Mouse (Mus musculus): ENCODE results near the gene Slc25a51. TPM values are rescaled to one million over a fixed set of nuclear protein-coding genes. Genes with fewer than 3 reads are reported as not detected.

Gene Slc25a51
- polyA plus RNA-seq, 1 experiment from 2014 or later: 87.3 TPM

DNA sequence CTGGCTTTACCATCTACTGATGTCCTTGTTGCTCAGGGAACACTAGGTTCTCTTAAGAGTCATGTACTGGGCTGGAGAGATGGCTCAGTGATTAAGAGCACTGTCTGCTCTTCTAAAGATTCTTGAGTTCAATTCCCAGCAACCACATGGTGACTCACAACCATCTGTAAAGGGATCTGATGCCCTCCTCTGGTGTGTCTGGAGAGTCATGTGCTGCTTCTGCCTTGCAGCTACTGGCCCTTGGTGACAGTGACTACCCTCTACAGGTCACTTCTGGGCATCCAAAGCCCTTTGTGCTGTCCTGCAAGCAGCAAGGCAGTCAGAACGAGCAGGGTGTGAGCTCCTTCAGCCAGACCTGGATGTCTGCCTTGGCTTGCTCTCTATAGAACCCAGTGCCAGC, 33.2 kb upstream of the Slc25a51 start:
- Histone ChIP-seq H3K4me1 (peaks cover 51% of the 10 kb centered on the region), H3K4me2 (replicated peaks) (no peak overlapping the region), H3K27ac (no peak overlapping the region), H3K9me3 (no peaks in the 10 kb centered on the region), H3K9ac (no peak overlapping the region), H3K36me3 (peaks cover 8% of the 10 kb centered on the region; the same call in 1 of the 2 replicates), H3K4me3 (no peak overlapping the region), H3K27me3 (replicated peaks) (no peaks in the 10 kb centered on the region)
- 75% methylated on average over 1 of the region's 1 CpGs for WGBS
- ATAC-seq (ENCODE audit: low FRiP score, low read depth): no peak

DNA sequence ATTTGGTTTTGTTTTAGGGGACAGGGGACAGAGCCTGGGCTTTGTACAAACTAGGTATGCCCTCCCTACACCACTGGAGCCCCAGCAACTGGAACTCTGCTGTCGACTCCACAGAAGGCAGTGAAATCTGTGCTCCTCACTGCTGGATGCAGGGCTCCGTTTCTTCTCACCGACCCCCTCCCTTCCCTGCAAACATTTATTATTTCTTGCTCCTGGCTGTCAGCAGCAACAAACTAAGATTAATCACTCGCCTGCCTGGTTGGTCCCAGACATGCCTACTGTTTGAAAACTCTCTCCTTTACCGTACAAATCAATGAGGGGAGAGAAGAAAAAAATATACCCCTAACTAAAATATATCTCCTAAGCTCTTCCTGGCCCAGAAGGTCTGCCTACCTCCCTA, 30.7 kb upstream of the Slc25a51 start:
- 40% methylated on average over 5 of the region's 5 CpGs for WGBS
- H3K4me1 ChIP-seq: peaks cover 58% of the 10 kb centered on the region
- peaks cover 3% of the 10 kb centered on the region; the same call in 1 of the 2 replicates for H3K36me3 ChIP-seq
- H3K27ac ChIP-seq: no peak overlapping the region
- ATAC-seq (ENCODE audit: low FRiP score, low read depth): no peak
- H3K9me3 ChIP-seq: no peaks in the 10 kb centered on the region
- no peak overlapping the region for H3K4me3 ChIP-seq
- H3K4me2 ChIP-seq (replicated peaks): no peak overlapping the region
- H3K9ac ChIP-seq: no peak overlapping the region
- H3K27me3 ChIP-seq (replicated peaks): no peaks in the 10 kb centered on the region

DNA sequence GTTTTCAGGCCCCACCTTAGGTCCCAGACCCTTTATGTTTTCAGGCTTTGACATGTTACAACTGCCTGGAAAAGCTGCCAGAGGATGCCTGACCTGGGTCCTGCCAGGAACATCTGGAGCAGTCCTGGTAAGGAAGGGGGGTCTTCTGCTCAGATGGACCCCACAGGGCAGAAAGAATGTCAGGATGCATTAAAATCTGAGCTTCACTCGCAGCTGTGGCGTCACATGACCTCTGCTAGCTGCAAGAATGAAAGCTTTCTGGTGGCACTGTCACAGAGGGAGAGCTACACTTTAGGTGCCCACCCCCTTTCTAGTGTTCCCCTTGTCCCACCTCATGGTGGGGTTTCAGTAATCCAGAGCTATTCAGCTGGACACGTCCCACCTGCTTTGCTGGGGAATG, 28.4 kb upstream of the Slc25a51 start:
- H3K36me3 ChIP-seq: no peaks in the 10 kb centered on the region
- 44% methylated on average over 3 of the region's 3 CpGs for WGBS
- no peaks in the 10 kb centered on the region; the same call in 1 of the 2 replicates for H3K27me3 ChIP-seq (replicated peaks)
- H3K9me3 ChIP-seq: no peaks in the 10 kb centered on the region
- H3K4me3 ChIP-seq: no peak overlapping the region
- H3K27ac ChIP-seq: no peak overlapping the region; the same call in 1 of the 2 replicates
- no peak overlapping the region for H3K4me2 ChIP-seq (replicated peaks)
- no peak for ATAC-seq (ENCODE audit: low FRiP score, low read depth)
- no peak overlapping the region for H3K9ac ChIP-seq
- H3K4me1 ChIP-seq: peaks cover 52% of the 10 kb centered on the region

- no peak overlapping the region for H3K9ac ChIP-seq
- no peak overlapping the region for H3K4me3 ChIP-seq
- H3K4me1 ChIP-seq: peaks cover 52% of the 10 kb centered on the region
- no peaks in the 10 kb centered on the region for H3K9me3 ChIP-seq
- no peak overlapping the region for H3K27ac ChIP-seq
- H3K27me3 ChIP-seq (replicated peaks): no peaks in the 10 kb centered on the region; the same call in 1 of the 2 replicates
- no peaks in the 10 kb centered on the region for H3K36me3 ChIP-seq
- H3K4me2 ChIP-seq (replicated peaks): no peak overlapping the region
- no peak for ATAC-seq (ENCODE audit: low FRiP score, low read depth)
- WGBS: 73% methylated on average over 7 of the region's 7 CpGs
Measured at GRCm38 (mm10) chr4:45436383-45436913, 27.9 kb upstream of the Slc25a51 start.

DNA sequence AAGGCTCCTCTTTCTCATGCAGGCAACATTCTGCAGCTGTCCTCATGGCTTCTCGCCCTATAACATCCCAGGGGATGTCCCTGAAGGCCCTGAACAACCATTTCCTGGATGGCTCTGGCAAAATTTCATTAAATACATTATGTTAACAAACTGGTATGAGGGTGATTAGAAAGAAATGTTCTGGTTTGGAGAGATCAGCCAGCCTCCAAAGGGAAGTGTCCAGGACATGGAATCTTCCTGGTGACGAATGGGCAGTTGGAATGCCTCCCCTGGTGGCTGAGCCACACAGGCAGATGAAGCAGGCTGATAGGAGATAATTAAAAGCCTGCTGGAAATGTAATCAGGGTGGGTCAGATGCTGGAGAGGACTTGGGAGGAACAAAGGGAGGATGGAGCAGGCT, 27.3 kb upstream of the Slc25a51 start:
- Histone ChIP-seq H3K4me2 (replicated peaks) (no peak overlapping the region), H3K27ac (0 out of 2 replicates have a peak overlapping the region, but pooled peaks have one; percentile 12)
- ATAC-seq (ENCODE audit: low FRiP score, low read depth): no peak

DNA sequence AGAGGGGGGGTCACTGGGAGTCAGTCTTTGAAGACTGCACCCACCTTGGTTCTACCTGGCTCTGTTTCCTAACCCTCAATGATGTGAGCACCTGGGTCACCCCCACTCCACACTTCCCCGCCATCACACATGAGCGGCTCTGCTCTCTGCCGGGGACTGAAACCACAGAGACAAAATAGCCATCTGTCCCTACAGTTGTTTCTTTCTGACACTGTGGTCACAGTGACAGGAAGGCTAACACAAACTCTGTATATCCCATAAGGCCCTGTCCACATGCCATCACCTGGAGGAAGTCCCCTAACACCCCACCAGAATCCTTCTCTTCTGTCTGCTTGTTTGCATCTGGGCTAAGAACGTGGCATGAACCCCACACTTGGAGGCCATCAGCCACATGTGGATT, 26.1 kb upstream of the Slc25a51 start:
- 80% methylated on average over 4 of the region's 4 CpGs for WGBS
- no peak overlapping the region for H3K27ac ChIP-seq
- H3K4me1 ChIP-seq: peaks cover 46% of the 10 kb centered on the region

More for the DNA sequence above, 27.3 kb upstream of the Slc25a51 start:
- H3K9me3 ChIP-seq: no peaks in the 10 kb centered on the region
- H3K4me1 ChIP-seq: peaks cover 52% of the 10 kb centered on the region
- no peak overlapping the region for H3K9ac ChIP-seq
- H3K4me3 ChIP-seq: no peak overlapping the region
- H3K27me3 ChIP-seq (replicated peaks): no peaks in the 10 kb centered on the region; the same call in 1 of the 2 replicates
- no peaks in the 10 kb centered on the region for H3K36me3 ChIP-seq
- WGBS: 49% methylated on average over 2 of the region's 2 CpGs

DNA sequence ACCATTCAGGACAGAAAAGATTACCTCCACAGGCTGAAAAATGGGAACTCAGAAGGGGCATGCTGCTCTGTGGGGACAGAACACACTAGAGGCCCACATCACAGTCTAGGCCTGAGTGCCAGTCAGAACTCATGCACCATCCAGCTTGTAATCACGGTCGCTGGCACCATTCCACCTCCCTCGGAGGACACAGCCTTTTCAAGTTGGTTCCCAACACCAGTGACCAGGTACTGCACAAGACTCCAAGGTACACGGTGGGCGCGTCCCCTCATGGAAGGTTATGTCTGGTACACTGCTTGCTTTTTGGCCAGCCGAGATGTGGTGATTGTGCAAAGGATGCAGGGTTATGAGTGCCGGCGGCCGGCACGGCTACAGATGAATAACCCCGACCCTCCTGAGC, 25.5 kb upstream of the Slc25a51 start:
- no peak overlapping the region for H3K9ac ChIP-seq
- H3K4me2 ChIP-seq (replicated peaks): no peak overlapping the region
- ATAC-seq (ENCODE audit: low FRiP score, low read depth): no peak
- no peaks in the 10 kb centered on the region; the same call in 1 of the 2 replicates for H3K27me3 ChIP-seq (replicated peaks)
- WGBS: 94% methylated on average over 12 of the region's 12 CpGs
- no peaks in the 10 kb centered on the region for H3K9me3 ChIP-seq
- no peak overlapping the region for H3K27ac ChIP-seq
- H3K36me3 ChIP-seq: no peaks in the 10 kb centered on the region
- H3K4me1 ChIP-seq: peaks cover 46% of the 10 kb centered on the region
- no peak overlapping the region for H3K4me3 ChIP-seq

More for the DNA sequence above, 26.1 kb upstream of the Slc25a51 start:
- no peaks in the 10 kb centered on the region; the same call in 1 of the 2 replicates for H3K27me3 ChIP-seq (replicated peaks)
- no peak overlapping the region for H3K4me2 ChIP-seq (replicated peaks)
- H3K4me3 ChIP-seq: no peak overlapping the region
- no peak for ATAC-seq (ENCODE audit: low FRiP score, low read depth)
- no peak overlapping the region for H3K9ac ChIP-seq
- H3K36me3 ChIP-seq: no peaks in the 10 kb centered on the region
- no peaks in the 10 kb centered on the region for H3K9me3 ChIP-seq

- 83% methylated on average over 3 of the region's 3 CpGs for WGBS
- no peak overlapping the region for H3K4me2 ChIP-seq (replicated peaks)
- no peaks in the 10 kb centered on the region for H3K9me3 ChIP-seq
- ATAC-seq (ENCODE audit: low FRiP score, low read depth): no peak
- H3K9ac ChIP-seq: no peak overlapping the region
- H3K27ac ChIP-seq: no peak overlapping the region
- H3K27me3 ChIP-seq (replicated peaks): no peaks in the 10 kb centered on the region; the same call in 1 of the 2 replicates
- peaks cover 41% of the 10 kb centered on the region for H3K4me1 ChIP-seq
- no peaks in the 10 kb centered on the region for H3K36me3 ChIP-seq
- H3K4me3 ChIP-seq: no peak overlapping the region
Measured at GRCm38 (mm10) chr4:45431806-45432205, 23.2 kb upstream of the Slc25a51 start.

DNA sequence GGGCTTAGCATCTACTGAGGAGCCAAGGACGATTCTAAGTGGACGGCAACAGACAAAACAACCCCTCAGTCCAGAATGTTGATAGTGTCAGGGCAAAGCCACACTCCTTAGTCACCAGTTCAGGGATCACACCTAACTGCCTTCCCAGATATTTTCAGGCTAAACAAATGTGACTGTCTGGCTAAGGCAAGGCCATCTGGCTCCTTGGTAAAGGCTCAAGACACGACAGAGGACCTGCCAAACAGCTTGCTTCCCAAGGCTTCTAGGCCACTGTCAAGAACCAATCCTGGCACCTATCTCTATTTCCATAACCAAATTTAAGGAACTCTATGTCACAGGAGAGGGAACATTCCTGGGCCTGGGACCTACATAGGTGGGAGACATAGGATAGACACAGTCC, 22.8 kb upstream of the Slc25a51 start:
- ATAC-seq (ENCODE audit: low FRiP score, low read depth): no peak
- H3K27ac ChIP-seq: no peak overlapping the region
- WGBS: 85% methylated on average over 3 of the region's 3 CpGs
- no peaks in the 10 kb centered on the region for H3K36me3 ChIP-seq
- no peaks in the 10 kb centered on the region; the same call in 1 of the 2 replicates for H3K27me3 ChIP-seq (replicated peaks)
- H3K4me3 ChIP-seq: no peak overlapping the region
- peaks cover 38% of the 10 kb centered on the region for H3K4me1 ChIP-seq
- H3K4me2 ChIP-seq (replicated peaks): no peak overlapping the region
- H3K9ac ChIP-seq: no peak overlapping the region
- H3K9me3 ChIP-seq: no peaks in the 10 kb centered on the region

DNA sequence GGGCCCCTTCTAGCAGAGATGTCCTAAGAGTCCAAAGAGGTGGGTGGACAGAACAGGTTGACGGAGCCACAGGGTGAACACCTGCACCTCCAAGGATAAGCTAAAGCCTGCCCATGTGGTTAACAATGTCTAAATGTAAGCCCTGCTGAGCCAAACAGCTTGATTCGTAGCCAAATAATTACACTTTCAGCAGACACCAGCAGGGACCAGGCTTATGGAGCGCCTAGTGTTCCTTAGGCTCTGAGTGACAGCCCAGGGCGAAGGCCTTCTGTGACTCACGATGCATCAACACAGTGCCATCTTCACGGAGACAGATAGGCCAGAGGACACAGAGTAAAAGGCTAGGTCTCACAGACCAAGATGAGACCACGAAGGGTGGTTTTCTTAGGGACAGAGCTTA, 20.9 kb upstream of the Slc25a51 start:
- Histone ChIP-seq H3K9ac (no peak overlapping the region), H3K4me1 (peaks cover 24% of the 10 kb centered on the region; the same call in 1 of the 2 replicates)
- 78% methylated on average over 7 of the region's 7 CpGs for WGBS

DNA sequence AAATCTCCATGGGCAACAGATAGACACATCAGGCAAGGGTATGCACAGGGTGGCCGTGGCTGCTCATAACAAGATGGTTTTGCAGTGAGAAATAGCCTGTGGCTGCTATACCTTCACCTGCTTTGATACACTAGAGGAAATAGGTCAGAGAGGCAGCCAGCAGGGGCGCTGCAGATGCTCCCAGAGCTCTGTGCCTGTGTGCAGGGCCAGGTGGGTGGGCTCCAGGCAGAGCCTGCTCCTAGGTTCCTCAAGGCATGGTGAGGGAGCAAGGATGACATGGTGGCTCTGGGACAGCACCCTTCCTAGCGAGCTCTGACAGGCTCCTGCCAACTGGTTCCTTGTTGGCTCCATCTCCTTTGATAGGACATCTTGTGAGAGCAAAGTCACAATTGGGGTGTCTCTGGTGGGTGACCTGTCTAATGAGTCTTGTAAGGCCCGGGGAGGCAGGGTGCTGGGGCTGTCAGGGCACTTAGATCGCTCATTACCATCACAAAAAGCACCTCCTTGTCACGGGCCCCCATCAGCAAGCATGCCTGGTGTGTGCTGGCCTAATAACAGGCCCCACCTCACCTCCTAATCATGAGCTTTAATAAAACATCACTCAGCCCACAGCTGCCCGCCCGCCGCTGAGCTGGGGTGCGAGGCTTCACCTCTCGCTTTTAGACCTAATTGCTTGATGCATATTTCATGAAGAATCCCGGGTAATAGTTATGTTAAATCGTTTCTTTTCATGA, 18.3 kb upstream of the Slc25a51 start:
- 50% methylated on average over 13 of the region's 13 CpGs for WGBS
- Histone ChIP-seq H3K9ac (no peak overlapping the region), H3K27ac (no peak overlapping the region)

More for the DNA sequence above, 20.9 kb upstream of the Slc25a51 start:
- Histone ChIP-seq H3K9me3 (no peaks in the 10 kb centered on the region), H3K36me3 (no peaks in the 10 kb centered on the region), H3K27me3 (replicated peaks) (no peaks in the 10 kb centered on the region; the same call in 1 of the 2 replicates), H3K4me3 (no peak overlapping the region), H3K4me2 (replicated peaks) (no peak overlapping the region), H3K27ac (no peak overlapping the region)
- no peak for ATAC-seq (ENCODE audit: low FRiP score, low read depth)

DNA sequence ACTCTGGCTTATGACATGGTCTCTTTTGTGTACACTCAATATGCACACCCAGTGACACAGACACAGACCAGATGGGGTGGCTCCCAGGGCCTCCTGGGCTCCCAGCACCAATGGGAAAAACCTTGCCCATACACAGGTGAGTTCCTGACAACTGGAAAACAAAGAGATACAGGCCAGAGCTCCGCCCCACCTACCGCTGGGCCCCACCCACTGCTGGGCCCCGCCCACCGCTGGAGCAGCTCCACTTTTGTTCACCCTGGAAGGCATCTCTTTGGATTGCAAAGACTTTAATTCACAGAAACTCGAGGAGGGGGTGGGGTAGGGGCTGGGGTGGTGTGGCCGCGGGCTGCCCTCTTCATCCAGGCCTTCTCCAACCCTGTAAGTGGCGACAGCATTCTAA, 14.8 kb upstream of the Slc25a51 start:
- Histone ChIP-seq H3K4me1 (peaks cover 24% of the 10 kb centered on the region), H3K9me3 (no peaks in the 10 kb centered on the region), H3K27me3 (replicated peaks) (no peaks in the 10 kb centered on the region), H3K9ac (no peak overlapping the region), H3K36me3 (no peaks in the 10 kb centered on the region), H3K27ac (no peak overlapping the region), H3K4me2 (replicated peaks) (no peak overlapping the region), H3K4me3 (no peak overlapping the region)
- ATAC-seq (ENCODE audit: low FRiP score, low read depth): no peak
- 20% methylated on average over 8 of the region's 8 CpGs for WGBS

More for the DNA sequence above, 18.3 kb upstream of the Slc25a51 start:
- Histone ChIP-seq H3K4me3 (no peak overlapping the region), H3K4me1 (peaks cover 27% of the 10 kb centered on the region), H3K27me3 (replicated peaks) (no peaks in the 10 kb centered on the region), H3K9me3 (no peaks in the 10 kb centered on the region), H3K36me3 (no peaks in the 10 kb centered on the region), H3K4me2 (replicated peaks) (no peak overlapping the region)
- ATAC-seq (ENCODE audit: low FRiP score, low read depth): peak; percentile 41

Measured in neural tube, embryonic 12.5 days (tissue).